Mouse (Mus musculus): ENCODE measurements at regions not wholly inside any gene's neighbourhood (a gene's known extent, or its start where the extent isn't known, plus 50 kb on each side); places are given as distances from the start of the nearest gene placed in this dataset.

DNA sequence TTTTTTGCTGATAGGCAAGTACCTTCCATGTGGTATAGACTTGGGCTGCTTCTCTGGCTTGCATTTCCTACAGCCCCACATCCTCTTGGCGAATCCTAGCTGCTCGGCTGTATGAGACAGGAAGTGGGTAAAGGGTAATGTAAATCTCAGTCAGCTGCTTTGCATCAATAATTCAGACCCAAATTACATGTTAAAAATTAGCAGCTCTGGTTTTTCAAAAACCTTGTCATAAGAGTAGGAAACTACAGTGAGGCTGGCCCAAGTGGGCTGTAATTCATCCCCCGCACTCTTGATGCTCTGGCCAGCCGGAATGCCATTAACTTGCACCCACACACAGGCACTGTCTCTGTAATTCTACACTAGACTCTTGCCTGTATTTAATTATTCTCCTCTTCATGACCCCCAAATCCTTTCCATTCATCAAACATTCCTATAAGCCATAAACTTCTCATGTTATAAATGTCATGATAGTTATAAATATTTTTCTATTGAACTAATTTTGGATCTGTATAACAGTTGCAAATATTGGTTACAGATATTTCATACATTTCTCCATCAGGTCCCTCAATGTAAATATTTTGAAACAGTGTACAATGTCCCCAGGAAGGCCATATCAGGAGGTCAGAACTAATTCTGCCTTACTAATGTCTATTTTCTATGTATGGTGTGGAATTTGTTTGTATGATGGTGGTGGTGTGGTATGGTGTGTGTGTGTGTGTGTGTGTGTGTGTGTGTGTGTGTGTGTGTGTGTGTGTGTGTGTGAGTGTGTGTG lies 261.0 kb upstream of the Cxadr start:
- TF ChIP-seq CTCF (IDR thresholded peaks at IDR 0.05; ENCODE audit: low read depth) = no peak
- no peak for TF ChIP-seq EP300 (IDR thresholded peaks at IDR 0.05; ENCODE audit: low read depth)

Measured in liver, embryonic 14.5 days (tissue).